Mouse (Mus musculus): Measurements from ENCODE around the gene Apoc2.

DNA sequence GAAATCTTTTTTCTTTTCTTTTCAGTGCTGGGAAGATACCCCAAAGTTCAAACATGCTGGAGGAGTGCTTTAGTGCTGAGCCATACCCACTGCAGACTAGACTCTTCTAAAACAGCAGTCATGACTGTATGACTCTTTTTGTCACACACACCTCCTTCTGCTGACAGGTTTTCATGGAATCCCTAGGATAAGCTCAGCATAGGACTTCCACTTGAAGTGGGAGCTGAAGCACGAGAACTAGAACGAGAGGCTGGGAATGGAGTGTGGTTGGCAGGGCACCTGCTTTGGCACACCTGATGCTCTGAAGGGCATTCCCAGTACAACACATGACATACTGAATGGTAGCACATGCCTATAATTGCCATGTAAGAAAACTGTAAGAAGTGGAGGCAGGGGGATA is 25.1 kb downstream of the Apoc2 start:
- no peak for TF ChIP-seq CTCF (IDR thresholded peaks at IDR 0.05; ENCODE audit: low read depth, low read length)
- no peak for TF ChIP-seq EP300 (IDR thresholded peaks at IDR 0.05; ENCODE audit: insufficient read depth, low read depth, low read length)
- no peak for TF ChIP-seq POLR2A (IDR thresholded peaks at IDR 0.05; ENCODE audit: insufficient read depth, low read length)

All from ES-Bruce4 (cell line).